Mouse (Mus musculus): ENCODE measurements around the gene Cep68. TPM values are rescaled to one million over a fixed set of nuclear protein-coding genes. Genes with fewer than 3 reads are reported as not detected.

The Cep68 gene
- polyA plus RNA-seq, 1 experiment from 2014 or later, result 32.8 TPM

Other genes starting within 250 kb of the Cep68 start
- 56.0 and 61.5 TPM in 2 replicates for gene Actr2, start 136.5 kb downstream of the Cep68 start, polyA plus RNA-seq (2014; fragmentation: Nextera tagmentation; extraction: Ambion mirVana)
- 197 and 209 TPM in 2 replicates for gene Rab1a, start 48.0 kb downstream of the Cep68 start, polyA plus RNA-seq (2014; fragmentation: Nextera tagmentation; extraction: Ambion mirVana)
- 7.9 and 10.6 TPM in 2 replicates for gene Slc1a4, start 83.3 kb upstream of the Cep68 start, polyA plus RNA-seq (2014; fragmentation: Nextera tagmentation; extraction: Ambion mirVana)

All from heart, embryonic 11.5 days (tissue).